Mouse (Mus musculus): ENCODE measurements around the gene Kdm1b. TPM values are rescaled to one million over a fixed set of nuclear protein-coding genes. Genes with fewer than 3 reads are reported as not detected.

Kdm1b gene
- total and polyA plus RNA-seq, 2 experiments from 2014 or later: 5.7 to 5.9 TPM

- no peak for ATAC-seq (ENCODE audit: insufficient read depth, low read depth)
- Histone ChIP-seq H3K27me3 (ENCODE audit: control insufficient read depth, insufficient read depth, low read length) (no peaks in the 10 kb centered on the region), H3K27ac (ENCODE audit: low read depth) (no peak overlapping the region), H3K9ac (replicated peaks; ENCODE audit: low read depth, low read length) (no peak overlapping the region), H3K4me1 (ENCODE audit: control insufficient read depth, insufficient read depth) (no peaks in the 10 kb centered on the region), H3K9me3 (replicated peaks; ENCODE audit: control insufficient read depth, low read length) (no peaks in the 10 kb centered on the region), H3K4me2 (ENCODE audit: low read depth, low read length) (no peak overlapping the region), H3K36me3 (replicated peaks; ENCODE audit: control insufficient read depth, insufficient read depth, low read length) (peaks cover 47% of the 10 kb centered on the region), H3K4me3 (ENCODE audit: low read depth, low read length) (no peak overlapping the region)
- 88% methylated on average over 5 of the region's 5 CpGs for WGBS
- DNase-seq (ENCODE audit: low spot score): no peak
- no peak for TF ChIP-seq CTCF (IDR thresholded peaks at IDR 0.05; ENCODE audit: low read depth)
- no peak for TF ChIP-seq EP300 (IDR thresholded peaks at IDR 0.05; ENCODE audit: low read depth)
Observed at GRCm38 (mm10) chr13:47056781-47057180, 13.5 kb downstream of the Kdm1b start.

- Histone ChIP-seq H3K9ac (replicated peaks; ENCODE audit: low read depth, low read length) (no peak overlapping the region), H3K27me3 (ENCODE audit: control insufficient read depth, insufficient read depth, low read length) (no peaks in the 10 kb centered on the region), H3K9me3 (replicated peaks; ENCODE audit: control insufficient read depth, low read length) (no peaks in the 10 kb centered on the region), H3K4me3 (ENCODE audit: low read depth, low read length) (no peak overlapping the region), H3K4me1 (ENCODE audit: control insufficient read depth, insufficient read depth) (no peaks in the 10 kb centered on the region), H3K4me2 (ENCODE audit: low read depth, low read length) (no peak overlapping the region), H3K36me3 (replicated peaks; ENCODE audit: control insufficient read depth, insufficient read depth, low read length) (peaks cover 30% of the 10 kb centered on the region), H3K27ac (ENCODE audit: low read depth) (no peak overlapping the region)
- WGBS: 94% methylated on average over 17 of the region's 17 CpGs
- no peak for ATAC-seq (ENCODE audit: insufficient read depth, low read depth)
- no peak for DNase-seq (ENCODE audit: low spot score)
- TF ChIP-seq EP300 (IDR thresholded peaks at IDR 0.05; ENCODE audit: low read depth) (no peak), CTCF (IDR thresholded peaks at IDR 0.05; ENCODE audit: low read depth) (no peak)
Observed at GRCm38 (mm10) chr13:47062756-47063155, 19.5 kb downstream of the Kdm1b start.

GRCm38 (mm10) chr13:47063985-47064760, 20.9 kb downstream of the Kdm1b start:
- no peak overlapping the region for H3K4me3 ChIP-seq (ENCODE audit: low read depth, low read length)
- no peak overlapping the region for H3K9ac ChIP-seq (replicated peaks; ENCODE audit: low read depth, low read length)
- DNase-seq (ENCODE audit: low spot score) (no peak), ATAC-seq (ENCODE audit: insufficient read depth, low read depth) (no peak)
- TF ChIP-seq EP300 (IDR thresholded peaks at IDR 0.05; ENCODE audit: low read depth): no peak
- TF ChIP-seq CTCF (IDR thresholded peaks at IDR 0.05; ENCODE audit: low read depth): no peak
- no peak overlapping the region for H3K27ac ChIP-seq (ENCODE audit: low read depth)
- peaks cover 31% of the 10 kb centered on the region for H3K36me3 ChIP-seq (replicated peaks; ENCODE audit: control insufficient read depth, insufficient read depth, low read length)
- no peaks in the 10 kb centered on the region for H3K9me3 ChIP-seq (replicated peaks; ENCODE audit: control insufficient read depth, low read length)
- 61% methylated on average over 15 of the region's 15 CpGs for WGBS
- no peaks in the 10 kb centered on the region for H3K4me1 ChIP-seq (ENCODE audit: control insufficient read depth, insufficient read depth)
- no peak overlapping the region for H3K4me2 ChIP-seq (ENCODE audit: low read depth, low read length)
- no peaks in the 10 kb centered on the region for H3K27me3 ChIP-seq (ENCODE audit: control insufficient read depth, insufficient read depth, low read length)

- peaks cover 16% of the 10 kb centered on the region for H3K36me3 ChIP-seq (replicated peaks; ENCODE audit: control insufficient read depth, insufficient read depth, low read length)
- ATAC-seq (ENCODE audit: insufficient read depth, low read depth) (no peak), DNase-seq (ENCODE audit: low spot score) (no peak)
- H3K4me3 ChIP-seq (ENCODE audit: low read depth, low read length): no peak overlapping the region
- no peaks in the 10 kb centered on the region for H3K4me1 ChIP-seq (ENCODE audit: control insufficient read depth, insufficient read depth)
- no peaks in the 10 kb centered on the region for H3K9me3 ChIP-seq (replicated peaks; ENCODE audit: control insufficient read depth, low read length)
- 94% methylated on average over 10 of the region's 10 CpGs for WGBS
- no peak for TF ChIP-seq EP300 (IDR thresholded peaks at IDR 0.05; ENCODE audit: low read depth)
- TF ChIP-seq CTCF (IDR thresholded peaks at IDR 0.05; ENCODE audit: low read depth): no peak
- no peak overlapping the region for H3K27ac ChIP-seq (ENCODE audit: low read depth)
- no peaks in the 10 kb centered on the region for H3K27me3 ChIP-seq (ENCODE audit: control insufficient read depth, insufficient read depth, low read length)
- H3K4me2 ChIP-seq (ENCODE audit: low read depth, low read length): no peak overlapping the region
- no peak overlapping the region for H3K9ac ChIP-seq (replicated peaks; ENCODE audit: low read depth, low read length)
Observed at GRCm38 (mm10) chr13:47066516-47066915, 23.2 kb downstream of the Kdm1b start.

DNA sequence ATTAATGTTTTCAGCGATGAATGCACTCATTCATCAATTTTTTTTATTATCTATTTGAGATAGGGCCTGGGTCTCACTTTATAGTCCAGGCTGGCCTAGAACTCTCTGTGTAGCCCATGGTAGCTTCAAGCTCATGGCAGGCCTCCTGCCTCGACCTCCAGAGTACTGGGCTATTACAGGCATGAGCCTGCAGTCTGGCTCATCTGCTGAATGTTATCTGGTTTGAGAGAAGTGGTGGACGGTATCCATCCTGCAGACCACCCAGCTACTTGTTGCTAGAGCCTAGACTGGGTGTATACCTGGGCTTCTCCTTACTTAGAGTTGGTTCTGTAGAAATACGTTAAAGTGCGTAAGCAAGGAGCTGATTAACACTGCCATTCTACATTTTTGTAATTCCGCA, 23.7 kb downstream of the Kdm1b start:
- no peak for ATAC-seq (ENCODE audit: insufficient read depth, low read depth)
- H3K36me3 ChIP-seq (replicated peaks; ENCODE audit: control insufficient read depth, insufficient read depth, low read length): peaks cover 15% of the 10 kb centered on the region
- H3K9me3 ChIP-seq (replicated peaks; ENCODE audit: control insufficient read depth, low read length): no peaks in the 10 kb centered on the region
- H3K27me3 ChIP-seq (ENCODE audit: control insufficient read depth, insufficient read depth, low read length): no peaks in the 10 kb centered on the region
- no peaks in the 10 kb centered on the region for H3K4me1 ChIP-seq (ENCODE audit: control insufficient read depth, insufficient read depth)
- H3K9ac ChIP-seq (replicated peaks; ENCODE audit: low read depth, low read length): no peak overlapping the region
- H3K4me3 ChIP-seq (ENCODE audit: low read depth, low read length): no peak overlapping the region
- DNase-seq (ENCODE audit: low spot score): no peak
- TF ChIP-seq EP300 (IDR thresholded peaks at IDR 0.05; ENCODE audit: low read depth) (no peak), CTCF (IDR thresholded peaks at IDR 0.05; ENCODE audit: low read depth) (no peak)
- 80% methylated on average over 6 of the region's 6 CpGs for WGBS
- no peak overlapping the region for H3K4me2 ChIP-seq (ENCODE audit: low read depth, low read length)
- no peak overlapping the region for H3K27ac ChIP-seq (ENCODE audit: low read depth)

Measured in heart, postnatal 0 days (tissue).